ENCODE assay signal across 1 mouse cellular context in genomic region chr9:21124837-21125236, GRCm38 (mm10).
TF ChIP-seq lines count a peak whose summit lies in the region.

No protein-coding gene starts in this region.

TF ChIP-seq in CH12.LX, 34 proteins besides CTCF, POLR2A, EP300 and RAD21:
- TF ChIP-seq MAX (IDR thresholded peaks at IDR 0.05; ENCODE audit: low read length): no peak
- TF ChIP-seq MYC (IDR thresholded peaks at IDR 0.05; ENCODE audit: low read depth, low read length): no peak
- TF ChIP-seq NELFE (IDR thresholded peaks at IDR 0.05; ENCODE audit: low read depth, low read length): no peak
- no peak for TF ChIP-seq ELF1 (IDR thresholded peaks at IDR 0.05; ENCODE audit: low read depth, low read length)
